Mouse (Mus musculus): ENCODE results near the gene Dpm2. TPM values are rescaled to one million over a fixed set of nuclear protein-coding genes. Genes with fewer than 3 reads are reported as not detected.

Dpm2 gene
- polyA plus RNA-seq, 1 experiment from 2014 or later: 47.9 TPM

GRCm38 (mm10) chr2:32553592-32554148 lies 17.0 kb upstream of the Dpm2 start:
- H3K4me2 ChIP-seq (ENCODE audit: low read depth, low read length): no peak overlapping the region
- H3K9ac ChIP-seq (ENCODE audit: low read depth, low read length): no peak overlapping the region
- no peak overlapping the region for H3K27ac ChIP-seq (ENCODE audit: low read length)
- H3K9me3 ChIP-seq (replicated peaks; ENCODE audit: control insufficient read depth, low read length): no peaks in the 10 kb centered on the region
- H3K4me1 ChIP-seq (ENCODE audit: control insufficient read depth, low read depth, low read length): no peaks in the 10 kb centered on the region
- ATAC-seq (ENCODE audit: low read depth): no peak
- no peaks in the 10 kb centered on the region for H3K36me3 ChIP-seq (ENCODE audit: control insufficient read depth, insufficient read depth)
- no peak overlapping the region for H3K4me3 ChIP-seq (ENCODE audit: low read depth, low read length)
- 19% methylated on average over 7 of the region's 7 CpGs for WGBS (ENCODE audit: insufficient replicate concordance)
- no peaks in the 10 kb centered on the region for H3K27me3 ChIP-seq (ENCODE audit: control insufficient read depth, insufficient read depth, low read depth, low read length)

GRCm38 (mm10) chr2:32555484-32555883 lies 15.2 kb upstream of the Dpm2 start:
- Histone ChIP-seq H3K4me1 (ENCODE audit: control insufficient read depth, low read depth, low read length) (no peaks in the 10 kb centered on the region; the same call in 1 of the 2 replicates), H3K9me3 (replicated peaks; ENCODE audit: control insufficient read depth, low read length) (no peaks in the 10 kb centered on the region), H3K36me3 (ENCODE audit: control insufficient read depth, insufficient read depth) (no peaks in the 10 kb centered on the region), H3K4me2 (ENCODE audit: low read depth, low read length) (no peak overlapping the region), H3K27ac (ENCODE audit: low read length) (no peak overlapping the region), H3K4me3 (ENCODE audit: low read depth, low read length) (no peak overlapping the region), H3K27me3 (ENCODE audit: control insufficient read depth, insufficient read depth, low read depth, low read length) (no peaks in the 10 kb centered on the region), H3K9ac (ENCODE audit: low read depth, low read length) (no peak overlapping the region)
- 49% methylated on average over 4 of the region's 4 CpGs for WGBS (ENCODE audit: insufficient replicate concordance)
- no peak for ATAC-seq (ENCODE audit: low read depth)

- Histone ChIP-seq H3K9me3 (replicated peaks; ENCODE audit: control insufficient read depth, low read length) (no peaks in the 10 kb centered on the region), H3K4me1 (ENCODE audit: control insufficient read depth, low read depth, low read length) (no peaks in the 10 kb centered on the region; the same call in 1 of the 2 replicates), H3K4me3 (ENCODE audit: low read depth, low read length) (no peak overlapping the region), H3K4me2 (ENCODE audit: low read depth, low read length) (no peak overlapping the region), H3K36me3 (ENCODE audit: control insufficient read depth, insufficient read depth) (no peaks in the 10 kb centered on the region), H3K27me3 (ENCODE audit: control insufficient read depth, insufficient read depth, low read depth, low read length) (no peaks in the 10 kb centered on the region), H3K9ac (ENCODE audit: low read depth, low read length) (no peak overlapping the region), H3K27ac (ENCODE audit: low read length) (no peak overlapping the region)
- no peak for ATAC-seq (ENCODE audit: low read depth)
- 46% methylated on average over 7 of the region's 7 CpGs for WGBS (ENCODE audit: insufficient replicate concordance)
Measured at GRCm38 (mm10) chr2:32556019-32556418, 14.6 kb upstream of the Dpm2 start.

GRCm38 (mm10) chr2:32559570-32559969 lies 11.1 kb upstream of the Dpm2 start:
- H3K4me2 ChIP-seq (ENCODE audit: low read depth, low read length): no peak overlapping the region
- no peaks in the 10 kb centered on the region for H3K36me3 ChIP-seq (ENCODE audit: control insufficient read depth, insufficient read depth)
- no peaks in the 10 kb centered on the region for H3K9me3 ChIP-seq (replicated peaks; ENCODE audit: control insufficient read depth, low read length)
- ATAC-seq (ENCODE audit: low read depth): no peak
- H3K4me1 ChIP-seq (ENCODE audit: control insufficient read depth, low read depth, low read length): no peaks in the 10 kb centered on the region; the same call in 1 of the 2 replicates
- H3K4me3 ChIP-seq (ENCODE audit: low read depth, low read length): no peak overlapping the region
- H3K9ac ChIP-seq (ENCODE audit: low read depth, low read length): no peak overlapping the region
- H3K27me3 ChIP-seq (ENCODE audit: control insufficient read depth, insufficient read depth, low read depth, low read length): no peaks in the 10 kb centered on the region
- 76% methylated on average over 5 of the region's 5 CpGs for WGBS (ENCODE audit: insufficient replicate concordance)
- no peak overlapping the region for H3K27ac ChIP-seq (ENCODE audit: low read length)

GRCm38 (mm10) chr2:32566536-32567063 lies 4.1 kb upstream of the Dpm2 start:
- 28% methylated on average over 4 of the region's 4 CpGs for WGBS (ENCODE audit: insufficient replicate concordance)
- no peak overlapping the region for H3K27ac ChIP-seq (ENCODE audit: low read length)
- H3K27me3 ChIP-seq (ENCODE audit: control insufficient read depth, insufficient read depth, low read depth, low read length): no peaks in the 10 kb centered on the region
- H3K4me1 ChIP-seq (ENCODE audit: control insufficient read depth, low read depth, low read length): peaks cover 4% of the 10 kb centered on the region
- H3K4me2 ChIP-seq (ENCODE audit: low read depth, low read length): no peak overlapping the region
- H3K9me3 ChIP-seq (replicated peaks; ENCODE audit: control insufficient read depth, low read length): no peaks in the 10 kb centered on the region
- H3K4me3 ChIP-seq (ENCODE audit: low read depth, low read length): no peak overlapping the region
- no peak overlapping the region for H3K9ac ChIP-seq (ENCODE audit: low read depth, low read length)
- 0 out of 2 replicates have a peak, but pooled peaks cover 2% of the 10 kb centered on the region for H3K36me3 ChIP-seq (ENCODE audit: control insufficient read depth, insufficient read depth)
- no peak for ATAC-seq (ENCODE audit: low read depth)

GRCm38 (mm10) chr2:32568149-32568548 lies 2.5 kb upstream of the Dpm2 start:
- Histone ChIP-seq H3K4me1 (ENCODE audit: control insufficient read depth, low read depth, low read length) (peaks cover 11% of the 10 kb centered on the region), H3K27ac (ENCODE audit: low read length) (no peak overlapping the region), H3K4me3 (ENCODE audit: low read depth, low read length) (no peak overlapping the region), H3K27me3 (ENCODE audit: control insufficient read depth, insufficient read depth, low read depth, low read length) (no peaks in the 10 kb centered on the region), H3K9me3 (replicated peaks; ENCODE audit: control insufficient read depth, low read length) (no peaks in the 10 kb centered on the region), H3K36me3 (ENCODE audit: control insufficient read depth, insufficient read depth) (peaks cover 7% of the 10 kb centered on the region; the same call in 1 of the 2 replicates), H3K9ac (ENCODE audit: low read depth, low read length) (no peak overlapping the region), H3K4me2 (ENCODE audit: low read depth, low read length) (no peak overlapping the region)
- WGBS (ENCODE audit: insufficient replicate concordance): 45% methylated on average over 5 of the region's 5 CpGs
- ATAC-seq (ENCODE audit: low read depth): no peak

- Histone ChIP-seq H3K4me1 (ENCODE audit: control insufficient read depth, low read depth, low read length) (peaks cover 11% of the 10 kb centered on the region), H3K9ac (ENCODE audit: low read depth, low read length) (no peak overlapping the region), H3K9me3 (replicated peaks; ENCODE audit: control insufficient read depth, low read length) (no peaks in the 10 kb centered on the region), H3K27ac (ENCODE audit: low read length) (no peak overlapping the region), H3K27me3 (ENCODE audit: control insufficient read depth, insufficient read depth, low read depth, low read length) (no peaks in the 10 kb centered on the region), H3K4me3 (ENCODE audit: low read depth, low read length) (no peak overlapping the region), H3K36me3 (ENCODE audit: control insufficient read depth, insufficient read depth) (peaks cover 7% of the 10 kb centered on the region; the same call in 1 of the 2 replicates), H3K4me2 (ENCODE audit: low read depth, low read length) (no peak overlapping the region)
- WGBS (ENCODE audit: insufficient replicate concordance): 82% methylated on average over 3 of the region's 3 CpGs
- ATAC-seq (ENCODE audit: low read depth): no peak
Measured at GRCm38 (mm10) chr2:32568941-32569340, 1.7 kb upstream of the Dpm2 start.

GRCm38 (mm10) chr2:32572196-32572595 lies 1.5 kb downstream of the Dpm2 start:
- Histone ChIP-seq H3K4me2 (ENCODE audit: low read depth, low read length) (peak overlapping the region; percentile 85; the same call in 1 of the 2 replicates), H3K4me3 (ENCODE audit: low read depth, low read length) (no peak overlapping the region), H3K9ac (ENCODE audit: low read depth, low read length) (no peak overlapping the region)

GRCm38 (mm10) chr2:32574497-32574896 lies 3.8 kb downstream of the Dpm2 start, which contains the start of gene Pip5kl1:
Gene Pip5kl1 (plus strand): TSS chr2:32574797.
- H3K27ac ChIP-seq (ENCODE audit: low read length): no peak within 1 kb of the TSS
- no peak within 1 kb of the TSS for H3K9ac ChIP-seq (ENCODE audit: low read depth, low read length)
- peak within 1 kb of the TSS; percentile 51 for H3K4me2 ChIP-seq (ENCODE audit: low read depth, low read length)
- peaks cover 18% of the 10 kb centered on the region for H3K4me1 ChIP-seq (ENCODE audit: control insufficient read depth, low read depth, low read length)
- H3K4me3 ChIP-seq (ENCODE audit: low read depth, low read length): peak within 1 kb of the TSS; percentile 22
- no peaks in the 10 kb centered on the region for H3K9me3 ChIP-seq (replicated peaks; ENCODE audit: control insufficient read depth, low read length)
- ATAC-seq (ENCODE audit: low read depth): no peak
- peaks cover 5% of the 10 kb centered on the region; the same call in 1 of the 2 replicates for H3K36me3 ChIP-seq (ENCODE audit: control insufficient read depth, insufficient read depth)
- WGBS (ENCODE audit: insufficient replicate concordance): 71% methylated on average over 6 of the region's 6 CpGs
- H3K27me3 ChIP-seq (ENCODE audit: control insufficient read depth, insufficient read depth, low read depth, low read length): peaks cover 18% of the 10 kb centered on the region

More at GRCm38 (mm10) chr2:32572196-32572595, 1.5 kb downstream of the Dpm2 start:
- Histone ChIP-seq H3K27ac (ENCODE audit: low read length) (no peak overlapping the region), H3K4me1 (ENCODE audit: control insufficient read depth, low read depth, low read length) (peaks cover 18% of the 10 kb centered on the region), H3K9me3 (replicated peaks; ENCODE audit: control insufficient read depth, low read length) (no peaks in the 10 kb centered on the region), H3K36me3 (ENCODE audit: control insufficient read depth, insufficient read depth) (peaks cover 7% of the 10 kb centered on the region; the same call in 1 of the 2 replicates), H3K27me3 (ENCODE audit: control insufficient read depth, insufficient read depth, low read depth, low read length) (no peaks in the 10 kb centered on the region; the same call in 1 of the 2 replicates)
- ATAC-seq (ENCODE audit: low read depth): no peak
- WGBS (ENCODE audit: insufficient replicate concordance): 89% methylated on average over 11 of the region's 11 CpGs

All from liver, embryonic 16.5 days (tissue).